Mouse (Mus musculus): ENCODE data around the gene Gm7735. TPM values are rescaled to one million over a fixed set of nuclear protein-coding genes. Genes with fewer than 3 reads are reported as not detected.
"Not testable (repeated sequence)": the region's sequence is repeated elsewhere in the genome, so short reads cannot be mapped to it uniquely, and the experiment has no call there.

The Gm7735 gene
- not detected in 2 replicates for polyA plus RNA-seq (2014; fragmentation: Nextera tagmentation; extraction: Ambion mirVana)

- ATAC-seq (replicated peaks; ENCODE audit: insufficient number of reproducible peaks, low FRiP score, low TSS enrichment); H3K4me2 ChIP-seq; H3K9ac ChIP-seq (ENCODE audit: low read depth, low read length); H3K27me3 ChIP-seq (ENCODE audit: control insufficient read depth, insufficient read depth, low read length); H3K4me3 ChIP-seq (ENCODE audit: low read depth, low read length); H3K4me1 ChIP-seq (ENCODE audit: control insufficient read depth, insufficient read depth, low read length); H3K9me3 ChIP-seq (replicated peaks; ENCODE audit: control insufficient read depth, low read length); H3K36me3 ChIP-seq (ENCODE audit: control insufficient read depth, insufficient read depth, low read length); H3K27ac ChIP-seq (ENCODE audit: low read depth, low read length): not testable (repeated sequence)
Measured at GRCm38 (mm10) chr16:89169190-89169589, at the start of gene Gm7735. Gene Gm7735, plus strand, starts transcription at chr16:89169490.

DNA sequence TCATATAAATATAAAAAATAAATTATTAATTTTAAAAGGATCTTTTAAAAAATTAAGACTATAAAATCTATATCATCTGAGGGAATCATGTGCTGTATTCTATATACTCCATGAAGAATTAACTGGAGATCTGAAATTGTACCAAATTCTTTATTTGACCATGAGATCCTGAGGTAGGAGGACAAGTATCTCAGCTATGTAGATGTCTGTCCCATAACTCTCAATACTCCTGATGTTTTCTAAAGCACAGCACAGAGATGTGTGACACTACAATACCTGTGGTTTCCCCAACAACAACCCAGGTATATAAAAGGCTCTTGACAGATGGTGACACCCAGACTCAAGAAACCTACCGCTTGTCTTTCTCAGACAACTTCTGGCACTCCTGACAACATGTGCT is 28.7 kb upstream of the Gm7735 start, which contains the start of gene Gm6358:
Gene Gm6358 (plus strand): TSS at position 301 of the 400 bp plus-strand sequence.
- no peak for ATAC-seq (replicated peaks; ENCODE audit: insufficient number of reproducible peaks, low FRiP score, low TSS enrichment)
- no peaks in the 10 kb centered on the region for H3K9me3 ChIP-seq (replicated peaks; ENCODE audit: control insufficient read depth, low read length)
- H3K4me3 ChIP-seq (ENCODE audit: low read depth, low read length): no peak within 1 kb of the TSS
- H3K4me2 ChIP-seq: no peak within 1 kb of the TSS
- no peak within 1 kb of the TSS for H3K27ac ChIP-seq (ENCODE audit: low read depth, low read length)
- WGBS (ENCODE audit: insufficient replicate concordance): 92% methylated on average over 1 of the region's 1 CpGs
- no peaks in the 10 kb centered on the region for H3K27me3 ChIP-seq (ENCODE audit: control insufficient read depth, insufficient read depth, low read length)
- H3K36me3 ChIP-seq (ENCODE audit: control insufficient read depth, insufficient read depth, low read length): no peaks in the 10 kb centered on the region
- H3K4me1 ChIP-seq (ENCODE audit: control insufficient read depth, insufficient read depth, low read length): no peaks in the 10 kb centered on the region
- no peak within 1 kb of the TSS for H3K9ac ChIP-seq (ENCODE audit: low read depth, low read length)

- Histone ChIP-seq H3K4me2 (no peak within 1 kb of the TSS), H3K9me3 (replicated peaks; ENCODE audit: control insufficient read depth, low read length) (peaks cover 3% of the 10 kb centered on the region; the same call in 1 of the 2 replicates), H3K27ac (ENCODE audit: low read depth, low read length) (no peak within 1 kb of the TSS), H3K36me3 (ENCODE audit: control insufficient read depth, insufficient read depth, low read length) (no peaks in the 10 kb centered on the region), H3K9ac (ENCODE audit: low read depth, low read length) (no peak within 1 kb of the TSS), H3K27me3 (ENCODE audit: control insufficient read depth, insufficient read depth, low read length) (no peaks in the 10 kb centered on the region), H3K4me1 (ENCODE audit: control insufficient read depth, insufficient read depth, low read length) (no peaks in the 10 kb centered on the region), H3K4me3 (ENCODE audit: low read depth, low read length) (no peak within 1 kb of the TSS)
- WGBS (ENCODE audit: insufficient replicate concordance): 83% methylated on average over 1 of the region's 1 CpGs
- ATAC-seq (replicated peaks; ENCODE audit: insufficient number of reproducible peaks, low FRiP score, low TSS enrichment): no peak
Measured at GRCm38 (mm10) chr16:89150786-89151185, 18.5 kb upstream of the Gm7735 start, which contains the start of gene Gm10061. Gene Gm10061, plus strand, starts transcription at chr16:89151086.

DNA sequence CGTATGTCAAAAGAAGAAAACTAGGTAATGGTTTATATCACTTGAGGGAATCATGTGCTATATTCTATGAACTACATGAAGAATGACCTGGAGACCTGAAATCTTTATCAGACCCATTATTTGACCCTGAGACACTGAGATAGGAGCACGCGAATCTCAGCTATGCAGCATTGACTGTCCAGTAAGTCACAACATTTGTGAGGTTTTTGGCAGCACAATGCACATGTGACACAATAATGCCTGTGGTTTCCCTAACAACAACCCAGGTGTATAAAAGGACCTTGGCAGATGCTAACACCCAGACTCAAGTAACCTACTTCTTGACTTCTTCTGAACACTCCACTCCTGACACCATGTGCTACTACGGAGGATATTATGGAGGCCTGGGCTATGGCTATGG is 11.6 kb upstream of the Gm7735 start, which contains the start of gene Gm9789:
Gene Gm9789 (plus strand): TSS at position 301 of the 400 bp plus-strand sequence.
- Histone ChIP-seq H3K4me2 (no peak within 1 kb of the TSS), H3K27ac (ENCODE audit: low read depth, low read length) (no peak within 1 kb of the TSS), H3K9me3 (replicated peaks; ENCODE audit: control insufficient read depth, low read length) (peaks cover 3% of the 10 kb centered on the region; the same call in 1 of the 2 replicates), H3K4me1 (ENCODE audit: control insufficient read depth, insufficient read depth, low read length) (no peaks in the 10 kb centered on the region), H3K9ac (ENCODE audit: low read depth, low read length) (no peak within 1 kb of the TSS), H3K36me3 (ENCODE audit: control insufficient read depth, insufficient read depth, low read length) (no peaks in the 10 kb centered on the region), H3K27me3 (ENCODE audit: control insufficient read depth, insufficient read depth, low read length) (no peaks in the 10 kb centered on the region), H3K4me3 (ENCODE audit: low read depth, low read length) (no peak within 1 kb of the TSS)
- ATAC-seq (replicated peaks; ENCODE audit: insufficient number of reproducible peaks, low FRiP score, low TSS enrichment): no peak
- 69% methylated on average over 4 of the region's 4 CpGs for WGBS (ENCODE audit: insufficient replicate concordance)

DNA sequence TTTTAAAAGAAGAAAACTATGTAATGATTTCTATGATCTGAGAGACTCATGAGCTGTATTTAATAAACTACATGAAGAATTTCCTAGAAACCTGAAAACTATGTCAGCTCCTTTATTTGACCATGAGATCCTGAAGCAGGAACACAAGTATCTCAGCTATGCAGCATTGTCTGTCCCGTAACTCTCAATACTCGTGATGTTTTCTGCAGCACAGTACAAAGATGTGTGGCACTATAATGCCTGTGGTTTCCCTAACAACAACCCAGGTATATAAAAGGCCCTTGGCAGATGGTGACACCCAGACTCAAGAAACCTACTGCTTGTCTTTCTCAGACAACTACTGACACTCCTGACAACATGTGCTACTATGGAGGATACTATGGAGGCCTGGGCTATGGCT is 5.1 kb downstream of the Gm7735 start, which contains the start of gene 1110057P08Rik:
Gene 1110057P08Rik (plus strand): TSS at position 301 of the 400 bp plus-strand sequence.
- H3K4me1 ChIP-seq (ENCODE audit: control insufficient read depth, insufficient read depth, low read length): no peaks in the 10 kb centered on the region
- no peaks in the 10 kb centered on the region for H3K27me3 ChIP-seq (ENCODE audit: control insufficient read depth, insufficient read depth, low read length)
- H3K36me3 ChIP-seq (ENCODE audit: control insufficient read depth, insufficient read depth, low read length): no peaks in the 10 kb centered on the region
- H3K9ac ChIP-seq (ENCODE audit: low read depth, low read length): no peak within 1 kb of the TSS
- H3K9me3 ChIP-seq (replicated peaks; ENCODE audit: control insufficient read depth, low read length): no peaks in the 10 kb centered on the region
- H3K4me3 ChIP-seq (ENCODE audit: low read depth, low read length): no peak within 1 kb of the TSS
- 79% methylated on average over 2 of the region's 2 CpGs for WGBS (ENCODE audit: insufficient replicate concordance)
- no peak within 1 kb of the TSS for H3K4me2 ChIP-seq
- ATAC-seq (replicated peaks; ENCODE audit: insufficient number of reproducible peaks, low FRiP score, low TSS enrichment): no peak
- no peak within 1 kb of the TSS for H3K27ac ChIP-seq (ENCODE audit: low read depth, low read length)

- Histone ChIP-seq H3K4me3 (ENCODE audit: low read depth, low read length) (no peak overlapping the region), H3K9ac (ENCODE audit: low read depth, low read length) (no peak overlapping the region), H3K36me3 (ENCODE audit: control insufficient read depth, insufficient read depth, low read length) (no peaks in the 10 kb centered on the region), H3K27me3 (ENCODE audit: control insufficient read depth, insufficient read depth, low read length) (no peaks in the 10 kb centered on the region), H3K9me3 (replicated peaks; ENCODE audit: control insufficient read depth, low read length) (no peaks in the 10 kb centered on the region), H3K4me1 (ENCODE audit: control insufficient read depth, insufficient read depth, low read length) (no peaks in the 10 kb centered on the region), H3K4me2 (no peak overlapping the region), H3K27ac (ENCODE audit: low read depth, low read length) (no peak overlapping the region)
- WGBS (ENCODE audit: insufficient replicate concordance): 75% methylated on average over 4 of the region's 4 CpGs
- ATAC-seq (replicated peaks; ENCODE audit: insufficient number of reproducible peaks, low FRiP score, low TSS enrichment): no peak
Measured at GRCm38 (mm10) chr16:89188621-89189020, 19.3 kb downstream of the Gm7735 start.

GRCm38 (mm10) chr16:89205561-89205960 is 36.3 kb downstream of the Gm7735 start, which contains the start of gene Krtap20-2:
Gene Krtap20-2, plus strand, starts transcription at chr16:89205861.
- no peak within 1 kb of the TSS for H3K4me2 ChIP-seq
- H3K9ac ChIP-seq (ENCODE audit: low read depth, low read length): no peak within 1 kb of the TSS
- WGBS (ENCODE audit: insufficient replicate concordance): 66% methylated on average over 1 of the region's 1 CpGs
- H3K4me3 ChIP-seq (ENCODE audit: low read depth, low read length): no peak within 1 kb of the TSS
- ATAC-seq (replicated peaks; ENCODE audit: insufficient number of reproducible peaks, low FRiP score, low TSS enrichment): no peak
- H3K9me3 ChIP-seq (replicated peaks; ENCODE audit: control insufficient read depth, low read length): no peaks in the 10 kb centered on the region
- no peaks in the 10 kb centered on the region for H3K36me3 ChIP-seq (ENCODE audit: control insufficient read depth, insufficient read depth, low read length)
- no peak within 1 kb of the TSS for H3K27ac ChIP-seq (ENCODE audit: low read depth, low read length)
- H3K4me1 ChIP-seq (ENCODE audit: control insufficient read depth, insufficient read depth, low read length): no peaks in the 10 kb centered on the region
- no peaks in the 10 kb centered on the region for H3K27me3 ChIP-seq (ENCODE audit: control insufficient read depth, insufficient read depth, low read length)

Other genes with a start within 250 kb of the Gm7735 start
- gene Krtap19-9b, start 237.2 kb upstream of the Gm7735 start, polyA plus RNA-seq (2014; fragmentation: Nextera tagmentation; extraction: Ambion mirVana): not detected in 2 replicates
- not detected in 2 replicates for gene Krtap16-3, start 206.6 kb upstream of the Gm7735 start, polyA plus RNA-seq (2014; fragmentation: Nextera tagmentation; extraction: Ambion mirVana)
- not detected in 2 replicates for gene Krtap22-2, start 158.7 kb upstream of the Gm7735 start, polyA plus RNA-seq (2014; fragmentation: Nextera tagmentation; extraction: Ambion mirVana)
- gene Gm10229, start 154.2 kb upstream of the Gm7735 start, polyA plus RNA-seq (2014; fragmentation: Nextera tagmentation; extraction: Ambion mirVana): not detected in 2 replicates
- gene Krtap6-1, start 137.8 kb upstream of the Gm7735 start, polyA plus RNA-seq (2014; fragmentation: Nextera tagmentation; extraction: Ambion mirVana): not detected in 2 replicates
- not detected in 2 replicates for gene Gm10228, start 128.0 kb upstream of the Gm7735 start, polyA plus RNA-seq (2014; fragmentation: Nextera tagmentation; extraction: Ambion mirVana)
- gene Krtap6-5, start 121.6 kb upstream of the Gm7735 start, polyA plus RNA-seq (2014; fragmentation: Nextera tagmentation; extraction: Ambion mirVana): not detected in 2 replicates
- gene 1110025L11Rik, start 105.5 kb upstream of the Gm7735 start, polyA plus RNA-seq (2014; fragmentation: Nextera tagmentation; extraction: Ambion mirVana): not detected in 2 replicates
- gene Krtap6-3, start 85.5 kb upstream of the Gm7735 start, polyA plus RNA-seq (2014; fragmentation: Nextera tagmentation; extraction: Ambion mirVana): not detected in 2 replicates
- not detected in 2 replicates for gene Gm6358, start 28.6 kb upstream of the Gm7735 start, polyA plus RNA-seq (2014; fragmentation: Nextera tagmentation; extraction: Ambion mirVana)
- gene Gm10061, start 18.4 kb upstream of the Gm7735 start, polyA plus RNA-seq (2014; fragmentation: Nextera tagmentation; extraction: Ambion mirVana): not detected in 2 replicates
- not detected in 2 replicates for gene Gm9789, start 11.5 kb upstream of the Gm7735 start, polyA plus RNA-seq (2014; fragmentation: Nextera tagmentation; extraction: Ambion mirVana)
- not detected in 2 replicates for gene 1110057P08Rik, start 5.2 kb downstream of the Gm7735 start, polyA plus RNA-seq (2014; fragmentation: Nextera tagmentation; extraction: Ambion mirVana)
- not detected in 2 replicates for gene Krtap20-2, start 36.4 kb downstream of the Gm7735 start, polyA plus RNA-seq (2014; fragmentation: Nextera tagmentation; extraction: Ambion mirVana)
- gene Krtap21-1, start 234.4 kb downstream of the Gm7735 start, polyA plus RNA-seq (2014; fragmentation: Nextera tagmentation; extraction: Ambion mirVana): not detected in 2 replicates

Measured in heart, embryonic 11.5 days (tissue).